Mouse (Mus musculus) retina, embryonic 14.5 days (tissue): Measurements from ENCODE around the gene Srcin1.

Experiments used
- DNase-seq: peaks from one replicate; pipeline ENCODE4 v3.0.0-alpha.2; 2015; ENCODE audit warnings: low spot score

Srcin1 gene

GRCm38 (mm10) chr11:97578286-97578685 lies 2.3 kb upstream of the Srcin1 start:
- no peak for DNase-seq

- peak; percentile 95 for DNase-seq
Measured at GRCm38 (mm10) chr11:97575638-97576037, 348 bp downstream of the Srcin1 start.

DNA sequence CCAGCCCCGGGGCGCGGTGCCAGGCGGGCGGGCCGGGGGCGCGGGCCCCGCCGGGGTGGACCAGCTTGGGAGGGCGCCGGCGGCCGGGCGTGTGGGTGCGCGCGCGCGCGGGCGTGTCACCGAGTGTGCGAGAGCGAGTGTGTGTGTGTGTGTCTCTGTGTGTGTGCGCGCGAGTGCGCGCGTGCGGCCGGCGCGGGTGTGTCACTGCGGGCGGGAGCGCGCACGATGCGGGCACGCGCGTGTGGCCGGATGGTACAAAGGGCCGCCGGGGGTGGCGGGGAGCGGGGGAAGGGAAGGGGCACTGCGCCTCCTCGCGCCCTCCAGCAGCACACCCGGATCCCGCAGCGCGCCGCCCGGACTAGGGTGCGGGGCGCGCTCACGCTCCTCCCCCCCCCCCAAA lies 911 bp downstream of the Srcin1 start:
- DNase-seq: peak; percentile 78

GRCm38 (mm10) chr11:97574551-97575051 lies 1.4 kb downstream of the Srcin1 start:
- DNase-seq: no peak

DNA sequence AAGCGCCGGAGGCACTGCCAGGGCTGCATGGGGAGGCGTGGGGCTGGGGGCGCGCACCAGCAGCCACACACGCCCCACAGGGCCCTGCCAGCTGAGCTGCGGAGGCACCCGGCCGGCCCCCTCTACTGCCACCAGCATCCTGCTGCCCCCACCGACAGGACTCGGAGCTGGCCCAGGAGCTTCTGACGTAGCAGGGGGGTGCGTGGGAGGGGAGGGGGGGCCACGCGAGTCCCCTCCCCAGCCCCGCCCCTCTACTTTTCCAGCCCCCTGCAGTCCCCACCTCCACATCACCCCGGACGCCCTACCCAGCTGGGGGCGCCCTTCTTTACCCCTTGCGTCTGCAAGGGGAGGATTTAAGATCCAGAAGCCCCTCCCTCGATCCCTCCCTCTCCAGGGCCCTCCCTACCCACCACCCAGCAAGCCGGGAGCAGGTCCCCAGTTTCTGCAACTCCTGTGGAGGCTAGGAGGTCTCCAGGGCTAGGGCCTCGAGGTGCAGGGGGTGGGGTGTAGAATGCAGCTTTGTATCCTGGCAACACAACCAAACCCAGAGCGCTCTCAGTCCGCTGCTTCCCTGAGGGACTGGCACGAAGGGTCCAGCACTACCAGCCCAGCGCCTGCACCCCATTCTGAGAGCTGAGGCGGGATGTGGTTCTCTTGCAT lies 2.0 kb downstream of the Srcin1 start:
- peak; percentile 60 for DNase-seq

- DNase-seq: no peak
Measured at GRCm38 (mm10) chr11:97572895-97573480, 3.0 kb downstream of the Srcin1 start.

DNA sequence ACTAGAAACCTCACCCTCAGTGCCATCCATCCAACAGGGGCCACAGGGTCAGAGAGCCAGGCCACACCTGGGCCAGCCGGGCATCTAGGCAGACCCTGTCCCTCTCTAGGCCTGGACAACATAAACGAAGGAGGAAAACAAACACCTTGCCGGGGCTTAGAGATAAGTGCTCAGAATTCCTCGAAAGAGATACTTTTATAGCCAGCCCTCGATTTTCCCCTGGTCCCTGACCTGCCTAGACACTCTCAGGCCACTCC lies 4.0 kb downstream of the Srcin1 start:
- no peak for DNase-seq

DNA sequence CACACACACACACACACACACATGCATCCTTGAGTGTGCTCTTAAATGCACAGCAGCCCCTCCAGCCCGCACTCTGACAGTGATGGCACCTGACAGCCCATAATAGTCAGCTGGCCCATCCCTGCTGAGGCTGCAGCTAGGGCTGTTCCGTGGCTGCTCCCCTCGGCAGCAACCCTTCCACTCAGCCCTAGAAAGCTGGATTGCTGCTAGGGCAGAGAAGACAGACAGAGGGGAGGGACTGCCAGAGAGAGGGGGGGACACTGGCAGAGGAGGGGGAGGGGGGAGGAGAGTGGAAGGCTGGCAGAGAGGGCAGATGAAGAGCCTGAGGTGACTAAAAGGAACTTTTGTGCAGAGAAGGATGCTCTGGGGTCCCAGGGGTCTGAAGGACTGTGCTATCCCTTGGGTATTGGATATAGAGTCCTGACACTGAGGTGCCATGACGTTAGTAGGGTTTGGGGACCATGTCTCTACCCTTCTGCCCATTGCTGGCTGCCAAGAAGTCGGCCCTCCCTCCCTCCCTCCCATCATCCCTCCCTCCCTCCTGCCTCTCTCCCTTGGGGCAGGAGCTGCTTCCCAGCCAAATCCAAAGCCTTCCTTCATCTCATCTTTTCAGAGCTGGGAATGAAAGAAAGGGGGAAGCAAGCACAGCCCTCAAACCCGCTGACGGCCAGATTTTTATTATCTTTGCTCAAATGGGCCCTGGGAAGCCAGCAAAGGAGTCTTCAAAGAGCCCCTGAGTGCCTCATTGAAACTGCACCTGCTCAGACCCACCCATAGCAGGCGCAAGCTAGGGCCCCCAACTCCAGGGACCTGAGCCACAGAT lies 4.5 kb downstream of the Srcin1 start:
- DNase-seq: no peak

- DNase-seq: no peak
Measured at GRCm38 (mm10) chr11:97570493-97571137, 5.4 kb downstream of the Srcin1 start.

GRCm38 (mm10) chr11:97569806-97570205 lies 6.2 kb downstream of the Srcin1 start:
- DNase-seq: no peak

GRCm38 (mm10) chr11:97569301-97569724 lies 6.7 kb downstream of the Srcin1 start:
- DNase-seq: no peak

- peak; percentile 94 for DNase-seq
Measured at GRCm38 (mm10) chr11:97568729-97569128, 7.3 kb downstream of the Srcin1 start.

DNA sequence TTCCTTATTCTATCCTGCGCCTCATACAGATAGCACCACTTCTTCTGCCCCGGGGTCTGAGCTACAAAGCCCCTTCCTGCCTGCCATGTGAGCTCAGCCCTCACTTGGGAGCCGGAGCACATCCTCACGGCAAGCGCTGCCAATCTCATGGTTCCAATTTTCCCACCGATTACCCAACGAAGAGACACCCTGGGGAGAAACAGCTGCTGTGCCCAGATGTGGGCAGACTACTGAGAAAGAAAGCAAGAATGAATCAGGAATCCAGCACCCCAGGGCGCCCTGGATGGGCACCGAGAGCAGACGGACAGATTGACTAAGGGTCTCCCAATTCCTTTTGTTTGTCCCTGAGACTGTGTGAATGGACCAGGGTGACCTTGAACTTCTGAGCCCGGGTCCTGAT lies 8.5 kb downstream of the Srcin1 start:
- DNase-seq: no peak

GRCm38 (mm10) chr11:97566551-97566950 lies 9.4 kb downstream of the Srcin1 start:
- DNase-seq: no peak

DNA sequence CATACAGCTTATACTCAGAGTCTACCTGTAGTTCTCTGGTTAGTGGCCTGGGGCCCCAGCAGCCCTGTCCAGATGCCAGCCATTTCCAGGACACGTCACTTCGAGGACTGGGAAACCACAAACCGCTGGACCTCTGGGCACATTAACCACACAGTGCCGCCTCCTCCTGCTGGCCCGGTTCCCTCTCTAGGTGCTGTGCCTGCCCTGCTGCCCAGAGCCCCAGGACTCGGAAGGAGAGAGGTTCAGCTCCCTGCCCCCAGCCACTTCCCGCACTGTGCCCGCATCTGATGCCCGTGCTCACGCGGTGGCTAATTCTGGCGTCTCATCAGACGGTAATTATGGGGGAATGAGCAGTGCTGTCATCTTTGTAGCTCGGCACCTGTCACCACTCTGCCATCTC lies 12.3 kb downstream of the Srcin1 start:
- DNase-seq: no peak

DNA sequence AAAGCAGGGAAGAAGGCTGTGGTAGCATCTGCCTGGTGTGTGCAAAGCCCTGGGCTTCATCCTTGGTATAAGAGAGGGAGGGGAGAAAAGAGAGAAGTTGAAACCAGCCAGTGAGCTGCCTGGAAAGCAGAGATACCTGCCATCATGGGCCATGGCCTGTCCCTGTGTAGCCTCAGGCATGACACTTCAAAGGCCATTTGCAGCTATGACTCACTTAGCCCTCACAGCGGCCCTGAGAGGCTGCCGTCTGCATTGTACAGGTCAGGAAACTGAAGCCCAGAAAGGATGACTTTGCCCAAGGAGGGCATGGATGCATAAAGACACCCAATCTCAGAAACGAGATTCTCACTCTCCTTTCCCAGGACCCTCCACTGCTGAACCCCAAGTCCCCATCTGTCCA lies 13.4 kb downstream of the Srcin1 start:
- DNase-seq: no peak

DNA sequence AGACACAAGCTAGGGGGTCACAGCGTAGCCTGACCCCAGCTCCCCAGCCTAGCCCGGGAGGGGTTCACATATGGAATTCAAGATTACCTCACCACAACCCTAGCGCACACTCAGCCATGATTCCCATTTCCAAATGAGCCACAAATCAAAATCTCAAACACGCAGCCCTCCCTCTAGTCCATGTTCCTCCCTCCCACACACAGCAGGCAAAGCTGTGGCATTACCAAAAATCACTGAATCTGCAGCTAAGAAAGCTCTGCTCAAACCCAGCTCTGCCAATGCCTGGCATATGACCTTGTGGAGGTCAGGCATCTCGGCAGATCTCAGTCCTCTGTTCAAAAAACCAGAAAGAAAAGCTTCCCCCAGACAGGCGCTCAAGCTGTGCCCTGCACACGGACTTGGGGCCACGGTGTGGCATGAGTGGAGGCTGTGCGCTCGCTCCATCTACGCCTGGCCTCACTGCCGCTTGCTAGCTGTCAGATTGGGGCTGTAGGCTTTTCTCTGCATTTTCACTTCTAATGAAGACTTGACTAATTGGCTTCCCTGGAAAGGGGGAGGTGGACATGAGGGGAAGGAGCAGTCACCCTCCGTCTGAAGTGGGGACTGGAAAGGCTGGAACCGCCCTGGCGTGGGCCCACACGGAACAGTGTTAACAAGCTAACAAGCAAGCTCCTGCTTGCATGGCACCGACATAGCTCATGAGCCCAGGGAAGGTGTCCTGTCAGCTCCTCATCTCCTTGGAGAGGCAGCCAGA lies 15.6 kb downstream of the Srcin1 start:
- DNase-seq: no peak

GRCm38 (mm10) chr11:97559549-97559948 lies 16.4 kb downstream of the Srcin1 start:
- DNase-seq: peak; percentile 71

- DNase-seq: no peak
Measured at GRCm38 (mm10) chr11:97557885-97558284, 18.1 kb downstream of the Srcin1 start.

DNA sequence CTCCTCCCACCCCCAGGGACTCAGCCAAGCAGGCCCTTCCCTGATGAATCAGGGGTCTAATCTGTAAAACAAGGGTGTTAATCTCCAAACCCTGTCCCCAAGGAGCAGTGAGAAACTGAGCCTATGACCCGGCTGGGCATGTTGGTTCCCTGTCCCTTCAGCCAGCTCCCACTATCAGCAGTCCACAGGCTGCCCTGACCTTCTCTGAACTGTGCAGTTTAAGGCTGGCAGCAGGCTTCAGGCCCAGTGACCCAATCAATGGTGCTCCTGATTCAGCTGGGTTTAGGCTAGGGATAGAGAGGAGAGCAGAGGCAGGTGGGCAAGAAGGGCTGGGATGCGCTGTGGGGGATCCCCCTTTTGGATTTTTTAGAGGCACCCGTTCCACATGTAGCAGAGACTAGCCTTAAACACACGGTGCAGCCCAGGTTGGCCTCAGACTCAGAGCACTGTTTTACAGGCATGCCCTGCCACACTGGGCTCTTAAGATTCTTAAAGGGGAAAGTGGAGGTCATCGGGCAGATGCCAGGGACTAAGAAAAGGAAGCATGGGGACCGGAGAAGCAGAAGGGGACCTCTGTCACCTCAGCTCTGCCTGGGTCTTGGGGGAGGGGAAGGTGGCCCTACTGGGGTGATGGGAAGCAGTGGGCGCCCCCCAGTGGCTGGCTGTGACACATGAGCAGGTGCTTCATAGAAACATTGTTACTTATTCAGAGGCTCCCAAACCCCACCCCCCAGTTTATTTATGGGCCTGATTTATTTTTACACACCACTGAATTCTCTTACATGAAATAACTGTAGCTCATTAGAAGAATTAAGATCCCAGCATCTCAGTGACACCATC lies 19.2 kb downstream of the Srcin1 start:
- peak; percentile 87 for DNase-seq

DNA sequence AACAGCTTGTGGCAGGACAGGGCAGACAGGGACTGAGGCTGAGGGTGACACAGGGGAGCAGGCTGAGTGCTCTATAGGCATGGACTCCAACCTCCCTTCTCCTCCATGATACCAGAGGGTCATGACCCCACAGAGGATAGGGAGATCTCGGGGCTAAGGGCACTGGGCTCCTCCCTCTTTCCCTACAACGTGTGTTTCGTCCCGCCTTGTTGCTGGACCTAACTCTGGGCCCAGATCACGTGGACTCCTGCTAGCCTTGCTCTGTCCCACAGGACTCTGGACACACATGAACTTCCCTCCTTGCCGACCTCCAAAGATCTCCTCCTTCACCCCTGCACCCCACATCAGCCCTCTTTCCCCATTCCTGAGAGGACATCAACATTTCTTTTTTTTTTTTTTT lies 20.8 kb downstream of the Srcin1 start:
- no peak for DNase-seq
